Mouse (Mus musculus): ENCODE results near the gene Cdc26. TPM values are rescaled to one million over a fixed set of nuclear protein-coding genes. Genes with fewer than 3 reads are reported as not detected.

Gene Cdc26
- polyA plus RNA-seq, 1 experiment = 54.3 TPM

- Histone ChIP-seq H3K27ac (ENCODE audit: control insufficient read depth, insufficient read depth, low read length) (no peak overlapping the region), H3K4me1 (replicated peaks; ENCODE audit: control insufficient read depth, insufficient read depth, low read length) (peaks cover 9% of the 10 kb centered on the region; the same call in 1 of the 2 replicates), H3K4me3 (ENCODE audit: control insufficient read depth, insufficient read depth, low read length) (peak overlapping the region; percentile 28; the same call in 1 of the 2 replicates), H3K27me3 (ENCODE audit: control insufficient read depth, insufficient read depth, low read length) (no peaks in the 10 kb centered on the region), H3K36me3 (ENCODE audit: control insufficient read depth, insufficient read depth, low read length) (peaks cover 23% of the 10 kb centered on the region)
- TF ChIP-seq POLR2A (IDR thresholded peaks at IDR 0.05; ENCODE audit: control insufficient read depth, extremely low read depth, insufficient read depth, low read length, poor library complexity) (no peak), CTCF (IDR thresholded peaks at IDR 0.05; ENCODE audit: borderline replicate concordance, control insufficient read depth, extremely low read depth, insufficient read depth, low read length, poor library complexity) (no peak)
- 26% methylated on average over 6 of the region's 6 CpGs for WGBS
- DNase-seq = no peak
Measured at GRCm38 (mm10) chr4:62409615-62410014, 1.2 kb upstream of the Cdc26 start.

GRCm38 (mm10) chr4:62407730-62408582, 486 bp downstream of the Cdc26 start:
- under 1% methylated on average over 35 of the region's 35 CpGs for WGBS
- Histone ChIP-seq H3K4me3 (ENCODE audit: control insufficient read depth, insufficient read depth, low read length) (peak overlapping the region; percentile 69), H3K27ac (ENCODE audit: control insufficient read depth, insufficient read depth, low read length) (peak overlapping the region; percentile 45), H3K36me3 (ENCODE audit: control insufficient read depth, insufficient read depth, low read length) (peaks cover 9% of the 10 kb centered on the region; the same call in 1 of the 2 replicates), H3K4me1 (replicated peaks; ENCODE audit: control insufficient read depth, insufficient read depth, low read length) (peaks cover 9% of the 10 kb centered on the region; the same call in 1 of the 2 replicates), H3K27me3 (ENCODE audit: control insufficient read depth, insufficient read depth, low read length) (no peaks in the 10 kb centered on the region)
- no peak for TF ChIP-seq CTCF (IDR thresholded peaks at IDR 0.05; ENCODE audit: borderline replicate concordance, control insufficient read depth, extremely low read depth, insufficient read depth, low read length, poor library complexity)
- TF ChIP-seq POLR2A (IDR thresholded peaks at IDR 0.05; ENCODE audit: control insufficient read depth, extremely low read depth, insufficient read depth, low read length, poor library complexity) = no peak; the same call in 1 of the 2 replicates
- DNase-seq = peak; percentile 56

- TF ChIP-seq POLR2A (IDR thresholded peaks at IDR 0.05; ENCODE audit: control insufficient read depth, extremely low read depth, insufficient read depth, low read length, poor library complexity) = no peak
- TF ChIP-seq CTCF (IDR thresholded peaks at IDR 0.05; ENCODE audit: borderline replicate concordance, control insufficient read depth, extremely low read depth, insufficient read depth, low read length, poor library complexity) = no peak
- peaks cover 16% of the 10 kb centered on the region for H3K36me3 ChIP-seq (ENCODE audit: control insufficient read depth, insufficient read depth, low read length)
- WGBS = 85% methylated on average over 4 of the region's 4 CpGs
- H3K4me3 ChIP-seq (ENCODE audit: control insufficient read depth, insufficient read depth, low read length) = no peak overlapping the region
- no peak overlapping the region for H3K27ac ChIP-seq (ENCODE audit: control insufficient read depth, insufficient read depth, low read length)
- H3K4me1 ChIP-seq (replicated peaks; ENCODE audit: control insufficient read depth, insufficient read depth, low read length) = peaks cover 9% of the 10 kb centered on the region; the same call in 1 of the 2 replicates
- DNase-seq = peak; percentile 3
- H3K27me3 ChIP-seq (ENCODE audit: control insufficient read depth, insufficient read depth, low read length) = no peaks in the 10 kb centered on the region
Measured at GRCm38 (mm10) chr4:62406133-62406532, 2.3 kb downstream of the Cdc26 start.

- no peak for DNase-seq
- 92% methylated on average over 3 of the region's 3 CpGs for WGBS
- H3K27me3 ChIP-seq (ENCODE audit: control insufficient read depth, insufficient read depth, low read length) = no peaks in the 10 kb centered on the region
- no peak overlapping the region for H3K4me3 ChIP-seq (ENCODE audit: control insufficient read depth, insufficient read depth, low read length)
- H3K27ac ChIP-seq (ENCODE audit: control insufficient read depth, insufficient read depth, low read length) = no peak overlapping the region
- no peaks in the 10 kb centered on the region for H3K4me1 ChIP-seq (replicated peaks; ENCODE audit: control insufficient read depth, insufficient read depth, low read length)
- TF ChIP-seq POLR2A (IDR thresholded peaks at IDR 0.05; ENCODE audit: control insufficient read depth, extremely low read depth, insufficient read depth, low read length, poor library complexity) (no peak), CTCF (IDR thresholded peaks at IDR 0.05; ENCODE audit: borderline replicate concordance, control insufficient read depth, extremely low read depth, insufficient read depth, low read length, poor library complexity) (no peak)
- peaks cover 67% of the 10 kb centered on the region for H3K36me3 ChIP-seq (ENCODE audit: control insufficient read depth, insufficient read depth, low read length)
Measured at GRCm38 (mm10) chr4:62398956-62399355, 9.5 kb downstream of the Cdc26 start.

GRCm38 (mm10) chr4:62397616-62398365, 10.7 kb downstream of the Cdc26 start:
- no peak overlapping the region for H3K4me3 ChIP-seq (ENCODE audit: control insufficient read depth, insufficient read depth, low read length)
- DNase-seq = no peak
- peaks cover 74% of the 10 kb centered on the region for H3K36me3 ChIP-seq (ENCODE audit: control insufficient read depth, insufficient read depth, low read length)
- WGBS = 80% methylated on average over 4 of the region's 4 CpGs
- TF ChIP-seq CTCF (IDR thresholded peaks at IDR 0.05; ENCODE audit: borderline replicate concordance, control insufficient read depth, extremely low read depth, insufficient read depth, low read length, poor library complexity) (no peak), POLR2A (IDR thresholded peaks at IDR 0.05; ENCODE audit: control insufficient read depth, extremely low read depth, insufficient read depth, low read length, poor library complexity) (no peak)
- H3K27me3 ChIP-seq (ENCODE audit: control insufficient read depth, insufficient read depth, low read length) = no peaks in the 10 kb centered on the region
- H3K27ac ChIP-seq (ENCODE audit: control insufficient read depth, insufficient read depth, low read length) = no peak overlapping the region
- no peaks in the 10 kb centered on the region for H3K4me1 ChIP-seq (replicated peaks; ENCODE audit: control insufficient read depth, insufficient read depth, low read length)

- Histone ChIP-seq H3K27me3 (ENCODE audit: control insufficient read depth, insufficient read depth, low read length) (no peaks in the 10 kb centered on the region), H3K4me1 (replicated peaks; ENCODE audit: control insufficient read depth, insufficient read depth, low read length) (no peaks in the 10 kb centered on the region), H3K36me3 (ENCODE audit: control insufficient read depth, insufficient read depth, low read length) (peaks cover 56% of the 10 kb centered on the region), H3K27ac (ENCODE audit: control insufficient read depth, insufficient read depth, low read length) (no peak overlapping the region), H3K4me3 (ENCODE audit: control insufficient read depth, insufficient read depth, low read length) (no peak overlapping the region)
- DNase-seq = no peak
- TF ChIP-seq CTCF (IDR thresholded peaks at IDR 0.05; ENCODE audit: borderline replicate concordance, control insufficient read depth, extremely low read depth, insufficient read depth, low read length, poor library complexity) = no peak
- no peak for TF ChIP-seq POLR2A (IDR thresholded peaks at IDR 0.05; ENCODE audit: control insufficient read depth, extremely low read depth, insufficient read depth, low read length, poor library complexity)
- 94% methylated on average over 1 of the region's 1 CpGs for WGBS
Measured at GRCm38 (mm10) chr4:62395806-62396205, 12.6 kb downstream of the Cdc26 start.

Data from thymus, adult 2 months (tissue).